Mouse (Mus musculus): ENCODE data around the gene Phf10. TPM values are rescaled to one million over a fixed set of nuclear protein-coding genes. Genes with fewer than 3 reads are reported as not detected.
"Not testable (repeated sequence)": the region's sequence is repeated elsewhere in the genome, so short reads cannot be mapped to it uniquely, and the experiment has no call there.

Gene Phf10
- 21.5 and 25.2 TPM in 2 replicates for polyA plus RNA-seq (2014; fragmentation: Nextera tagmentation; extraction: Ambion mirVana)

- not testable (repeated sequence) for H3K4me1 ChIP-seq (ENCODE audit: control insufficient read depth, insufficient read depth, low read length); H3K27me3 ChIP-seq (ENCODE audit: control insufficient read depth, insufficient read depth, low read length); H3K36me3 ChIP-seq (ENCODE audit: control insufficient read depth, insufficient read depth, low read length); H3K9me3 ChIP-seq (ENCODE audit: control insufficient read depth, low read length)
- peak within 1 kb of the TSS; percentile 94 for H3K4me2 ChIP-seq (ENCODE audit: low read length)
- WGBS = under 1% methylated on average over 34 of the region's 100 CpGs
- DNase-seq (peak; percentile 55), ATAC-seq (ENCODE audit: low FRiP score, low TSS enrichment) (peak; percentile 84)
- 0 out of 2 replicates have a peak within 1 kb of the TSS, but pooled peaks have one; percentile 37 for H3K27ac ChIP-seq (replicated peaks; ENCODE audit: low read depth, low read length)
- H3K9ac ChIP-seq (replicated peaks; ENCODE audit: low read length) = peak within 1 kb of the TSS; percentile 65; the same call in 1 of the 2 replicates
- H3K4me3 ChIP-seq (replicated peaks; ENCODE audit: low read depth, low read length) = peak within 1 kb of the TSS; percentile 59
These were observed at the start of gene Phf10 for GRCm38 (mm10) chr17:14960951-14961556. Phf10 (minus strand) TSS chr17:14961273.

DNA sequence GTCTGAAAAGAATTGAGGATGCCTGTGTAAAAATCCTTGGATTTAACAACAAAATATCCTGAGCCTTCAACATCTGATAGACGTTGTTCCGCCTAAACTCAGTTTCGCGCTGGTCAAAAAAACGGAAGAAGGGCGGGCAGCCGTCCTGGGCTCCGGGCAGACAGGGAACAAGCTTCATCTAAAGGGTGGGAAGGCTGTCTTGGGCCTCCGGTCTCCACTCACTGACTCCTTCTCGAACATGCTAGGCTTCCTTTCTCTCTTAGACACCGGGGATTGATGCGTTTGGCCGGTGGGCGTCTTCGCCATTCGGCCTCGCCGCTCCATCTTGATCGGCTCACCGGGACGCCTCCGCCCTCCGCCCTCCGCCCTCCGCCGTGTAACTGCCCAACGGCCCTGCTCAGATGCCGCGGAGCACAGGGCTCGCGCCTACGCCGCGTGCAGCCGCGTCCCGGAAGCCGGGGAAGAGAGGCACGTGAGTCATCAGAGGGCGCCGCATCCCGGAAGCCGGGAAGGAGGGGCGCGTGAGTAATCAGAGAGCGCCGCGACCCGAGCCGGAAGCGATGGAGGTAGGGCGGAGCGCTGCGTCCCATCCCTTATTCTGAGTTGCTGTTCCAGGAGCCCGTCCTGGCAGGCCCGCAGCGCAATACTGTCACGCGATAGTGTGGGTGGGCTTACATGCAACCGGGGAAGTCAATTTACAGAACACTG lies 48.8 kb upstream of the Phf10 start, which contains the start of gene Gm3435:
TSS of gene Gm3435 (plus strand) at position 471 of the 708 bp plus-strand sequence.
- H3K4me2 ChIP-seq (ENCODE audit: low read length); DNase-seq; H3K4me1 ChIP-seq (ENCODE audit: control insufficient read depth, insufficient read depth, low read length); H3K9ac ChIP-seq (replicated peaks; ENCODE audit: low read length); H3K36me3 ChIP-seq (ENCODE audit: control insufficient read depth, insufficient read depth, low read length); H3K9me3 ChIP-seq (ENCODE audit: control insufficient read depth, low read length); H3K27me3 ChIP-seq (ENCODE audit: control insufficient read depth, insufficient read depth, low read length); H3K27ac ChIP-seq (replicated peaks; ENCODE audit: low read depth, low read length); H3K4me3 ChIP-seq (replicated peaks; ENCODE audit: low read depth, low read length): not testable (repeated sequence)
- WGBS = no CpG with 5 or more reads among the region's 60 CpGs
- peak; percentile 98 for ATAC-seq (ENCODE audit: low FRiP score, low TSS enrichment)

- not testable (repeated sequence) for H3K9me3 ChIP-seq (ENCODE audit: control insufficient read depth, low read length); H3K4me1 ChIP-seq (ENCODE audit: control insufficient read depth, insufficient read depth, low read length); H3K4me2 ChIP-seq (ENCODE audit: low read length); H3K4me3 ChIP-seq (replicated peaks; ENCODE audit: low read depth, low read length); H3K9ac ChIP-seq (replicated peaks; ENCODE audit: low read length); H3K27me3 ChIP-seq (ENCODE audit: control insufficient read depth, insufficient read depth, low read length); H3K36me3 ChIP-seq (ENCODE audit: control insufficient read depth, insufficient read depth, low read length); ATAC-seq (ENCODE audit: low FRiP score, low TSS enrichment); H3K27ac ChIP-seq (replicated peaks; ENCODE audit: low read depth, low read length); DNase-seq
- WGBS = no CpG with 5 or more reads among the region's 3 CpGs
These were observed 48.0 kb upstream of the Phf10 start for GRCm38 (mm10) chr17:15009088-15009487.

GRCm38 (mm10) chr17:15000047-15000446 lies 39.0 kb upstream of the Phf10 start:
- DNase-seq; H3K27ac ChIP-seq (replicated peaks; ENCODE audit: low read depth, low read length); H3K9ac ChIP-seq (replicated peaks; ENCODE audit: low read length); H3K27me3 ChIP-seq (ENCODE audit: control insufficient read depth, insufficient read depth, low read length); H3K4me1 ChIP-seq (ENCODE audit: control insufficient read depth, insufficient read depth, low read length); H3K4me3 ChIP-seq (replicated peaks; ENCODE audit: low read depth, low read length); H3K36me3 ChIP-seq (ENCODE audit: control insufficient read depth, insufficient read depth, low read length); H3K9me3 ChIP-seq (ENCODE audit: control insufficient read depth, low read length); ATAC-seq (ENCODE audit: low FRiP score, low TSS enrichment); H3K4me2 ChIP-seq (ENCODE audit: low read length): not testable (repeated sequence)
- no CpG with 5 or more reads among the region's 4 CpGs for WGBS

DNA sequence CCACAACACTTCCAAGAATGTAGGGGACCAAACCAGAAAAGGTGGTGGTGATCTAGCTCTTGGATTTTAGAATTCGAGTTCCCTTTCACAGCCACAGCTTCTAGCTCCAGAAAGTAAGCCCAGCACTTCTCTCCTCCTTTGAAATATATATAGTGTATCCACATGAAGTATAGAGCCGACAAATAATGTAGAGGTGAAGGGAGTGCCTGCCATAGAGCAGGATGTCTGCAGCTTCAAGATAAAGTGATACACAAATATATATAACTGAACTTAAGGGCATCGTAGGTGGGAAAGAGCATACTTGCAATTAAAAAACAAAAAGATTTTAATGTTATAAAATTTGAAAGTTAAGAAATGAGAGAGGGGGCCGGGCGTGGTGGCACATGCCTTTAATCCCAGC lies 33.1 kb upstream of the Phf10 start:
- H3K9ac ChIP-seq (replicated peaks; ENCODE audit: low read length); H3K4me1 ChIP-seq (ENCODE audit: control insufficient read depth, insufficient read depth, low read length); H3K27me3 ChIP-seq (ENCODE audit: control insufficient read depth, insufficient read depth, low read length); H3K9me3 ChIP-seq (ENCODE audit: control insufficient read depth, low read length); ATAC-seq (ENCODE audit: low FRiP score, low TSS enrichment); DNase-seq; H3K4me2 ChIP-seq (ENCODE audit: low read length); H3K4me3 ChIP-seq (replicated peaks; ENCODE audit: low read depth, low read length); H3K27ac ChIP-seq (replicated peaks; ENCODE audit: low read depth, low read length); H3K36me3 ChIP-seq (ENCODE audit: control insufficient read depth, insufficient read depth, low read length): not testable (repeated sequence)
- WGBS = no CpG with 5 or more reads among the region's 5 CpGs

DNA sequence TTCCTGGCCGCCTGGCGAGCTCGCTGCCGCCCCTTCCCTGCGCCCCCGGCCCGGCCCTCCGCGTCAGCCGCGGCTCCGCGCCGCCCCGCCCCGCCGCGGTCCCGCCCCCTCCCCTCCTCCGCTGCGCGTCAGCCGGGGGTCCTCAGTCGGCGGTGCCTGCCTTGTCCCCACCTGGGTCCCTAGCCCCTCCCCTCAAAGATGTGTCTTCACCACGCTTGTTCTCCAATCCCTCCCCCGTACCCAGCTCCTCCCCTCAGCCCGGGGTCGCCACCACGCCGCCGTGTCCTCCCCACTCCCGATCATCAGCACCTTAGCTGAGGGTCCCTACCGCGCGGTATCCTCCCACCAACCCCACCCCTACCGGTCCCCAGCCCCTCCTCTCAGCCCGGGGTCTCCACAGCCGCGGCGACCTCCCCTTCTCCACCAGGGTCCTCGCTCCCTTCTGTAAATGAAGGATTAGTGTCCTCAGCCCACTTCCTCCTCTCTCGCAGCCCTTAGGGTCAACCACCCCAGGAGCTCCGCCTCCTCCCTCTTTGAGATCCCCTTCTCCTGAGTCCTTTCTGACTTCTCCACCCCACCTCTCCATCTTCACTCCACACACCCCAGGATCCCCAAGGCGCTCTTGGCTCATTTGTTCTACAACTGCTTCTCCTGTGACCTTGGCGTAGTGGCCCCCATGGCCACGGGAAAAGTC lies 32.2 kb upstream of the Phf10 start:
- not testable (repeated sequence) for DNase-seq; H3K27me3 ChIP-seq (ENCODE audit: control insufficient read depth, insufficient read depth, low read length); H3K4me1 ChIP-seq (ENCODE audit: control insufficient read depth, insufficient read depth, low read length); H3K36me3 ChIP-seq (ENCODE audit: control insufficient read depth, insufficient read depth, low read length); H3K9ac ChIP-seq (replicated peaks; ENCODE audit: low read length); H3K4me2 ChIP-seq (ENCODE audit: low read length); H3K27ac ChIP-seq (replicated peaks; ENCODE audit: low read depth, low read length); H3K4me3 ChIP-seq (replicated peaks; ENCODE audit: low read depth, low read length); H3K9me3 ChIP-seq (ENCODE audit: control insufficient read depth, low read length)
- no CpG with 5 or more reads among the region's 47 CpGs for whole genome bisulfite sequencing
- ATAC-seq (ENCODE audit: low FRiP score, low TSS enrichment) = peak; percentile 93

GRCm38 (mm10) chr17:14992522-14993138 lies 31.6 kb upstream of the Phf10 start:
- DNase-seq; H3K9ac ChIP-seq (replicated peaks; ENCODE audit: low read length); H3K27ac ChIP-seq (replicated peaks; ENCODE audit: low read depth, low read length); H3K4me2 ChIP-seq (ENCODE audit: low read length); H3K4me1 ChIP-seq (ENCODE audit: control insufficient read depth, insufficient read depth, low read length); H3K36me3 ChIP-seq (ENCODE audit: control insufficient read depth, insufficient read depth, low read length); H3K27me3 ChIP-seq (ENCODE audit: control insufficient read depth, insufficient read depth, low read length); H3K9me3 ChIP-seq (ENCODE audit: control insufficient read depth, low read length); H3K4me3 ChIP-seq (replicated peaks; ENCODE audit: low read depth, low read length): not testable (repeated sequence)
- peak; percentile 83 for ATAC-seq (ENCODE audit: low FRiP score, low TSS enrichment)
- WGBS = no CpG with 5 or more reads among the region's 98 CpGs

DNA sequence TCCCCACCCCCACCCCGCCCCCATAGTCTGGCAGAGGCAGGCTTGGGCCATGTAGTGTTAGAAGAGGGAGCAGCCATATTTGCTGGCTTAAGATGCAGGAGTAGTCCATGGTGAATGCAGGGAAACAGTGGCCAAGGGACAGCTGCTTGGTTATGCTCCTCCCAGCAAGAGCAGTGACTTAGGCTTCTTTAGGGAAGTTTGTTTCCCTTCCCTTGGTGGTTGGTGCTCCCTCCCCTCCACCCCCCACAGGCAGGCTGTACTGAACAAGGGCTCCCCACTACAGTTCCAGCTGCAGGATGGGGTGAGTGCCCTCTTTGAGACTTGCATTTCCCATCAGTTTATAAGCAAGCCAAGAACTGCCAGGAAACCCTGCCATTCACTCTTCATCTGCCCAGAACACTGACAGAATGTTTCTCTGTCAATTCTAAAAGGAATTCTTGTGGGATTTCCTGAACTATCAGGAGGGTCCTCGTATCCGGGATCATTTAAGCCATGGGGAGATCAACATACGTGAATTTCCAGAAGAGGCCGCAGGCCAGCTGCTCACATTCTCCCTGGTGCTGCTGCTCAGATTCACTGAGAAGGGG lies 29.1 kb upstream of the Phf10 start:
- H3K36me3 ChIP-seq (ENCODE audit: control insufficient read depth, insufficient read depth, low read length); H3K9me3 ChIP-seq (ENCODE audit: control insufficient read depth, low read length); H3K9ac ChIP-seq (replicated peaks; ENCODE audit: low read length); H3K4me2 ChIP-seq (ENCODE audit: low read length); DNase-seq; H3K4me1 ChIP-seq (ENCODE audit: control insufficient read depth, insufficient read depth, low read length); ATAC-seq (ENCODE audit: low FRiP score, low TSS enrichment); H3K27ac ChIP-seq (replicated peaks; ENCODE audit: low read depth, low read length); H3K27me3 ChIP-seq (ENCODE audit: control insufficient read depth, insufficient read depth, low read length); H3K4me3 ChIP-seq (replicated peaks; ENCODE audit: low read depth, low read length): not testable (repeated sequence)
- 80% methylated on average over 4 of the region's 5 CpGs for WGBS
